9 mouse cellular contexts compared by ENCODE assay signal in the genomic region with DNA sequence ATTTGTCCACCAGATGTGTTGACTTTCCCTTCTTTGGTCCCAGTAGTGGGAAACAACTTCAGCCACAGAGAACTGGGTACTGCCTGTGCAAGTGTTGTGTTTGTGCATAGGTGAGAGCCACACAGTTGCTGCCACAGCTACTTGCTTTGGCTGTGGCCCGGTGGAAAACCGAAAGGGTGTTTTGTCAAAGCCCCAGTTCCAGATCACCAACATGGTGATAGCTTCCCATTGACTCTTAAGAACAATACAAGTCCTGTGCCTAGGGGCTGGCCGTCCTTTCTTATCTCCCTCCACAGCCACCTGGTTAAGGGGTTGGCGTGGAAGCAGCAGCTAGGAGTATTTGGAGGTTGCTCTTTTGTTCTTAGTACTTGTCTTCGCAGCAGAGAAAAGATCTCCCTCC. TPM values are rescaled to one million over a fixed set of nuclear protein-coding genes. Genes with fewer than 3 reads are reported as not detected.
DNase-seq lines count a peak whose midpoint lies in the region; ATAC-seq and TF ChIP-seq lines count a peak whose summit lies in the region.
"Had no signal": no experiment of that assay in that cellular context is flagged by ENCODE, and none has a peak within 500 bp of the region (broad histone marks: within the 10 kb centered on the region; RNA-seq: fewer than 3 reads in every experiment).

No protein-coding gene starts in this region.

- peak overlapping the region; percentile 57 for H3K4me2 ChIP-seq in liver, embryonic 12.5 days
- H3K4me2 ChIP-seq in embryonic facial prominence, embryonic 14.5 days (ENCODE audit: low read depth, low read length): peak overlapping the region; percentile 58
- H3K4me2 ChIP-seq in intestine, embryonic 15.5 days (replicated peaks): peak overlapping the region; percentile 80
- H3K4me2 ChIP-seq in neural tube, embryonic 14.5 days (ENCODE audit: low read depth, low read length): peak overlapping the region; percentile 68

- H3K9ac ChIP-seq in liver, embryonic 12.5 days: no peak overlapping the region
- peak overlapping the region; percentile 58 for H3K9ac ChIP-seq in embryonic facial prominence, embryonic 14.5 days (ENCODE audit: low read depth, low read length)
- H3K9ac ChIP-seq in intestine, embryonic 15.5 days: no peak overlapping the region
- peak overlapping the region; percentile 50 for H3K9ac ChIP-seq in neural tube, embryonic 14.5 days (replicated peaks; ENCODE audit: low read depth, low read length)

- no peak for ATAC-seq in liver, embryonic 12.5 days
- ATAC-seq in embryonic facial prominence, embryonic 14.5 days (ENCODE audit: low read depth): no peak
- no peak; the same call in 1 of the 2 replicates for ATAC-seq in intestine, embryonic 15.5 days
- no peak for ATAC-seq in neural tube, embryonic 14.5 days (ENCODE audit: low read depth)

- 17% methylated on average over 5 of the region's 5 CpGs for WGBS in liver, embryonic 12.5 days (ENCODE audit: insufficient replicate concordance)
- 7% methylated on average over 5 of the region's 5 CpGs for WGBS in embryonic facial prominence, embryonic 14.5 days
- 16% methylated on average over 5 of the region's 5 CpGs for WGBS in intestine, embryonic 15.5 days
- 19% methylated on average over 5 of the region's 5 CpGs for WGBS in neural tube, embryonic 14.5 days
- 78% methylated on average over 5 of the region's 5 CpGs for WGBS in thymus, adult 2 months

- no peaks in the 10 kb centered on the region for H3K9me3 ChIP-seq in liver, embryonic 12.5 days (replicated peaks)
- no peaks in the 10 kb centered on the region for H3K9me3 ChIP-seq in embryonic facial prominence, embryonic 14.5 days (ENCODE audit: control insufficient read depth, low read length)
- H3K9me3 ChIP-seq in intestine, embryonic 15.5 days: no peaks in the 10 kb centered on the region
- no peaks in the 10 kb centered on the region for H3K9me3 ChIP-seq in neural tube, embryonic 14.5 days (ENCODE audit: control insufficient read depth, low read length)

- no peak for TF ChIP-seq POLR2A in thymus, adult 2 months (IDR thresholded peaks at IDR 0.05; ENCODE audit: control insufficient read depth, extremely low read depth, insufficient read depth, low read length, poor library complexity)

- no peak for TF ChIP-seq CTCF in thymus, adult 2 months (IDR thresholded peaks at IDR 0.05; ENCODE audit: borderline replicate concordance, control insufficient read depth, extremely low read depth, insufficient read depth, low read length, poor library complexity)

- H3K36me3 ChIP-seq in liver, embryonic 12.5 days: no peaks in the 10 kb centered on the region
- peaks cover 28% of the 10 kb centered on the region for H3K36me3 ChIP-seq in embryonic facial prominence, embryonic 14.5 days (ENCODE audit: control insufficient read depth, insufficient read depth, low read length)
- no peaks in the 10 kb centered on the region for H3K36me3 ChIP-seq in intestine, embryonic 15.5 days
- 0 out of 2 replicates have a peak, but pooled peaks cover 3% of the 10 kb centered on the region for H3K36me3 ChIP-seq in neural tube, embryonic 14.5 days (ENCODE audit: control insufficient read depth, insufficient read depth, low read length)
- no peaks in the 10 kb centered on the region for H3K36me3 ChIP-seq in thymus, adult 2 months (ENCODE audit: control insufficient read depth, insufficient read depth, low read length)

- peaks cover 78% of the 10 kb centered on the region for H3K27me3 ChIP-seq in liver, embryonic 12.5 days (replicated peaks)
- no peaks in the 10 kb centered on the region for H3K27me3 ChIP-seq in embryonic facial prominence, embryonic 14.5 days (replicated peaks; ENCODE audit: control insufficient read depth, insufficient read depth, low read length)
- H3K27me3 ChIP-seq in intestine, embryonic 15.5 days (replicated peaks): no peaks in the 10 kb centered on the region
- no peaks in the 10 kb centered on the region for H3K27me3 ChIP-seq in neural tube, embryonic 14.5 days (ENCODE audit: control insufficient read depth, insufficient read depth, low read length)
- H3K27me3 ChIP-seq in thymus, adult 2 months (ENCODE audit: control insufficient read depth, insufficient read depth, low read length): no peaks in the 10 kb centered on the region; the same call in 1 of the 2 replicates

- no peak for DNase-seq in liver
- no peak for DNase-seq in embryonic facial prominence, embryonic 14.5 days (ENCODE audit: low spot score)
- no peak for DNase-seq in adrenal gland, postnatal 25 days
- no peak for DNase-seq in layer of hippocampus, adult 8-10 months (ENCODE audit: low spot score in 2 of 2)
- DNase-seq in thymus, adult 2 months: no peak

- H3K4me3 ChIP-seq in liver, embryonic 12.5 days: no peak overlapping the region
- peak overlapping the region; percentile 89 for H3K4me3 ChIP-seq in embryonic facial prominence, embryonic 14.5 days (ENCODE audit: low read depth, low read length)
- peak overlapping the region; percentile 34; the same call in 1 of the 2 replicates for H3K4me3 ChIP-seq in intestine, embryonic 15.5 days (replicated peaks)
- peak overlapping the region; percentile 36 for H3K4me3 ChIP-seq in neural tube, embryonic 14.5 days (ENCODE audit: low read depth, low read length)
- H3K4me3 ChIP-seq in thymus, adult 2 months (ENCODE audit: control insufficient read depth, insufficient read depth, low read length): no peak overlapping the region
- H3K4me3 ChIP-seq: erythroblast, embryonic 14.5 days had no signal

- peaks cover 6% of the 10 kb centered on the region for H3K4me1 ChIP-seq in liver, embryonic 12.5 days
- peaks cover 60% of the 10 kb centered on the region for H3K4me1 ChIP-seq in embryonic facial prominence, embryonic 14.5 days (ENCODE audit: control insufficient read depth, insufficient read depth, low read length)
- peaks cover 74% of the 10 kb centered on the region for H3K4me1 ChIP-seq in intestine, embryonic 15.5 days (replicated peaks)
- peaks cover 44% of the 10 kb centered on the region for H3K4me1 ChIP-seq in neural tube, embryonic 14.5 days (ENCODE audit: control insufficient read depth, insufficient read depth, low read length)
- no peaks in the 10 kb centered on the region for H3K4me1 ChIP-seq in thymus, adult 2 months (replicated peaks; ENCODE audit: control insufficient read depth, insufficient read depth, low read length)

- H3K27ac ChIP-seq in liver, embryonic 12.5 days: peak overlapping the region; percentile 45; the same call in 1 of the 2 replicates
- peak overlapping the region; percentile 96 for H3K27ac ChIP-seq in embryonic facial prominence, embryonic 14.5 days (replicated peaks; ENCODE audit: low read depth, low read length)
- H3K27ac ChIP-seq in intestine, embryonic 15.5 days: peak overlapping the region; percentile 94
- peak overlapping the region; percentile 72 for H3K27ac ChIP-seq in neural tube, embryonic 14.5 days (ENCODE audit: low read depth, low read length)
- no peak overlapping the region for H3K27ac ChIP-seq in thymus, adult 2 months (ENCODE audit: control insufficient read depth, insufficient read depth, low read length)

RNA-seq across cellular contexts. Expression of gene Ephb3, which starts 5.6 kb away (rescaled TPM):
- polyA plus RNA-seq in liver, embryonic 12.5 days (2016; fragmentation: Nextera tagmentation; extraction: Ambion mirVana): 2.5 and 3.0 TPM in 2 replicates
- polyA plus RNA-seq in embryonic facial prominence, embryonic 14.5 days (2014; fragmentation: Nextera tagmentation; extraction: Ambion mirVana): 28.4 and 31.8 TPM in 2 replicates
- 11.9 and 12.3 TPM in 2 replicates for polyA plus RNA-seq in intestine, embryonic 15.5 days (2015; fragmentation: Nextera tagmentation; extraction: Ambion mirVana)
- polyA plus RNA-seq in neural tube, embryonic 14.5 days (2014; fragmentation: Nextera tagmentation; extraction: Ambion mirVana): 11.4 and 12.0 TPM in 2 replicates
- 1.9 and 2.3 TPM in 2 replicates for total RNA-seq in adrenal gland, postnatal 25 days (2021)
- 10 to 100 TPM; 17.3 to 19.9 (median 19.2) TPM for total RNA-seq in layer of hippocampus, adult 8-10 months (2022)
- 3.3 and 3.8 TPM in 2 replicates for polyA plus RNA-seq in thymus, adult 2 months (2012; rRNA removed)
- polyA plus RNA-seq: erythroblast, embryonic 14.5 days had no signal

RNA-seq across cellular contexts. Expression of gene Teddm3, which starts 56.4 kb away (rescaled TPM):
- not detected in 2 replicates for polyA plus RNA-seq in liver, embryonic 12.5 days (2016; fragmentation: Nextera tagmentation; extraction: Ambion mirVana)
- polyA plus RNA-seq in embryonic facial prominence, embryonic 14.5 days (2014; fragmentation: Nextera tagmentation; extraction: Ambion mirVana): 0.67 and 1.6 TPM in 2 replicates
- polyA plus RNA-seq in intestine, embryonic 15.5 days (2015; fragmentation: Nextera tagmentation; extraction: Ambion mirVana): 0.16 TPM in 1 of 2 replicates, not detected in the other
- 0.39 TPM in 1 of 2 replicates, not detected in the other for polyA plus RNA-seq in neural tube, embryonic 14.5 days (2014; fragmentation: Nextera tagmentation; extraction: Ambion mirVana)
- total RNA-seq in adrenal gland, postnatal 25 days (2021): not detected in 2 replicates
- total RNA-seq in layer of hippocampus, adult 8-10 months (2022): 1 to 10 TPM in 1 of 4 experiments, under 1 TPM in 3; 0.80 to 1.8 (median 0.92) TPM
- 0.45 and 0.59 TPM in 2 replicates for polyA plus RNA-seq in thymus, adult 2 months (2012; rRNA removed)
- polyA plus RNA-seq: erythroblast, embryonic 14.5 days had no signal

Comparison
In these comparisons a context has a peak if more than half of its experiments do, and no peak if none do; other contexts are left out.
1. H3K4me3 ChIP-seq: peak in embryonic facial prominence, embryonic 14.5 days (single experiment), intestine, embryonic 15.5 days (single experiment) and neural tube, embryonic 14.5 days (single experiment); none in liver, embryonic 12.5 days (single experiment) and thymus, adult 2 months (single experiment).
2. H3K9ac ChIP-seq: peak in embryonic facial prominence, embryonic 14.5 days (single experiment) and neural tube, embryonic 14.5 days (single experiment); none in liver, embryonic 12.5 days (single experiment) and intestine, embryonic 15.5 days (single experiment).
3. Peak in every context shown above with its lines, with median percentiles within 50 percentile points of each other: H3K4me2 ChIP-seq.